Comparison of ENCODE assay signal across 8 mouse cellular contexts in genomic region chr15:84986171-84987019, GRCm38 (mm10). TPM values are rescaled to one million over a fixed set of nuclear protein-coding genes. Genes with fewer than 3 reads are reported as not detected.
A peak's percentile ranks its signal among the peaks of the same experiment; 100 is the strongest.
DNase-seq lines count a peak whose midpoint lies in the region; ATAC-seq and TF ChIP-seq lines count a peak whose summit lies in the region.

No protein-coding gene starts in this region.

- no peaks in the 10 kb centered on the region for H3K4me1 ChIP-seq in embryonic facial prominence, embryonic 11.5 days (ENCODE audit: control insufficient read depth, insufficient read depth, low read length)
- 0 out of 2 replicates have a peak, but pooled peaks cover 3% of the 10 kb centered on the region for H3K4me1 ChIP-seq in intestine, postnatal 0 days (replicated peaks; ENCODE audit: control insufficient read depth, insufficient read depth, low read length)
- H3K4me1 ChIP-seq in neural tube, embryonic 14.5 days (ENCODE audit: control insufficient read depth, insufficient read depth, low read length), result peaks cover 25% of the 10 kb centered on the region

- H3K36me3 ChIP-seq in embryonic facial prominence, embryonic 11.5 days (replicated peaks; ENCODE audit: control insufficient read depth, insufficient read depth, low read depth, low read length), result no peaks in the 10 kb centered on the region
- H3K36me3 ChIP-seq in intestine, postnatal 0 days (ENCODE audit: control insufficient read depth, insufficient read depth), result 0 out of 2 replicates have a peak, but pooled peaks cover 7% of the 10 kb centered on the region
- no peaks in the 10 kb centered on the region for H3K36me3 ChIP-seq in neural tube, embryonic 14.5 days (ENCODE audit: control insufficient read depth, insufficient read depth, low read length)

- peak overlapping the region; percentile 94 for H3K9ac ChIP-seq in embryonic facial prominence, embryonic 11.5 days (replicated peaks; ENCODE audit: low read length)
- H3K9ac ChIP-seq in intestine, postnatal 0 days (ENCODE audit: low read depth, low read length), result peak overlapping the region; percentile 83
- H3K9ac ChIP-seq in neural tube, embryonic 14.5 days (replicated peaks; ENCODE audit: low read depth, low read length), result peak overlapping the region; percentile 97

- H3K27ac ChIP-seq in layer of hippocampus, adult 2 months, result peak overlapping the region; percentile 91
- no peak overlapping the region for H3K27ac ChIP-seq in embryonic facial prominence, embryonic 11.5 days (replicated peaks; ENCODE audit: low read depth, low read length)
- 0 out of 2 replicates have a peak overlapping the region, but pooled peaks have one; percentile 90 for H3K27ac ChIP-seq in intestine, postnatal 0 days (ENCODE audit: low read depth, low read length)
- H3K27ac ChIP-seq in neural tube, embryonic 14.5 days (ENCODE audit: low read depth, low read length), result no peak overlapping the region

- peak overlapping the region; percentile 89 for H3K4me3 ChIP-seq in layer of hippocampus, adult 2 months
- H3K4me3 ChIP-seq in embryonic facial prominence, embryonic 11.5 days (ENCODE audit: low read depth, low read length), result peak overlapping the region; percentile 81
- peak overlapping the region; percentile 78 for H3K4me3 ChIP-seq in intestine, postnatal 0 days (ENCODE audit: low read depth, low read length)
- H3K4me3 ChIP-seq in neural tube, embryonic 14.5 days (ENCODE audit: low read depth, low read length), result peak overlapping the region; percentile 83

- H3K4me2 ChIP-seq in embryonic facial prominence, embryonic 11.5 days (ENCODE audit: low read depth, low read length), result peak overlapping the region; percentile 81
- peak overlapping the region; percentile 85 for H3K4me2 ChIP-seq in intestine, postnatal 0 days (replicated peaks; ENCODE audit: low read depth)
- peak overlapping the region; percentile 84 for H3K4me2 ChIP-seq in neural tube, embryonic 14.5 days (ENCODE audit: low read depth, low read length)

- H3K9me3 ChIP-seq in embryonic facial prominence, embryonic 11.5 days (replicated peaks; ENCODE audit: control insufficient read depth, low read length), result no peaks in the 10 kb centered on the region
- H3K9me3 ChIP-seq in intestine, postnatal 0 days (ENCODE audit: control insufficient read depth), result no peaks in the 10 kb centered on the region
- H3K9me3 ChIP-seq in neural tube, embryonic 14.5 days (ENCODE audit: control insufficient read depth, low read length), result no peaks in the 10 kb centered on the region

- no peaks in the 10 kb centered on the region for H3K27me3 ChIP-seq in embryonic facial prominence, embryonic 11.5 days (ENCODE audit: control insufficient read depth, insufficient read depth, low read length)
- no peaks in the 10 kb centered on the region for H3K27me3 ChIP-seq in intestine, postnatal 0 days (replicated peaks; ENCODE audit: control insufficient read depth, insufficient read depth, low read length)
- H3K27me3 ChIP-seq in neural tube, embryonic 14.5 days (ENCODE audit: control insufficient read depth, insufficient read depth, low read length), result no peaks in the 10 kb centered on the region

- no peak for ATAC-seq in embryonic facial prominence, embryonic 11.5 days (replicated peaks; ENCODE audit: insufficient number of reproducible peaks, low FRiP score, low TSS enrichment, low read depth)
- ATAC-seq in intestine, postnatal 0 days, result no peak
- ATAC-seq in neural tube, embryonic 14.5 days (ENCODE audit: low read depth), result no peak

- no peak for DNase-seq in layer of hippocampus, adult 2 months (ENCODE audit: low spot score in 2 of 2)
- DNase-seq in layer of hippocampus, adult 9-11 months, result no peak
- no peak for DNase-seq in embryonic facial prominence, embryonic 11.5 days (ENCODE audit: low spot score)
- no peak for DNase-seq in frontal cortex, postnatal 36 days (ENCODE audit: low spot score in 2 of 2)
- DNase-seq in adrenal gland, postnatal 36 days, result no peak
- DNase-seq in retina, postnatal 1 day, result no peak

- 69% methylated on average over 4 of the region's 4 CpGs for WGBS in embryonic facial prominence, embryonic 11.5 days
- WGBS in intestine, postnatal 0 days, result 61% methylated on average over 4 of the region's 4 CpGs
- 69% methylated on average over 4 of the region's 4 CpGs for WGBS in neural tube, embryonic 14.5 days

- no peak for TF ChIP-seq CTCF in layer of hippocampus, adult 2 months (conservative IDR thresholded peaks at IDR 0.05)
- no peak for TF ChIP-seq CTCF in intestine, postnatal 0 days (IDR thresholded peaks at IDR 0.05; ENCODE audit: low read depth)

RNA-seq across cellular contexts. Expression of gene 5031439G07Rik, which starts 2.0 kb away (rescaled TPM):
- 10 to 100 TPM; 85.0 to 95.0 TPM for total RNA-seq in layer of hippocampus, adult 2 months (2021)
- 11.6 and 16.8 TPM in 2 replicates for polyA plus RNA-seq in embryonic facial prominence, embryonic 11.5 days (2014; fragmentation: Nextera tagmentation; extraction: Ambion mirVana)
- 14.9 and 15.5 TPM in 2 replicates for polyA plus RNA-seq in intestine, postnatal 0 days (2015; fragmentation: Nextera tagmentation; extraction: Ambion mirVana)
- polyA plus RNA-seq in neural tube, embryonic 14.5 days (2014; fragmentation: Nextera tagmentation; extraction: Ambion mirVana), result 20.9 and 21.8 TPM in 2 replicates
- total RNA-seq in adrenal gland, postnatal 36 days (2021), result 10 to 100 TPM; 33.3 to 34.0 TPM

RNA-seq across cellular contexts. Expression of gene Upk3a, which starts 30.5 kb away (rescaled TPM):
- total RNA-seq in layer of hippocampus, adult 2 months (2021), result not detected
- polyA plus RNA-seq in embryonic facial prominence, embryonic 11.5 days (2014; fragmentation: Nextera tagmentation; extraction: Ambion mirVana), result not detected in 2 replicates
- 2.0 and 2.2 TPM in 2 replicates for polyA plus RNA-seq in intestine, postnatal 0 days (2015; fragmentation: Nextera tagmentation; extraction: Ambion mirVana)
- 0.58 and 0.88 TPM in 2 replicates for polyA plus RNA-seq in neural tube, embryonic 14.5 days (2014; fragmentation: Nextera tagmentation; extraction: Ambion mirVana)
- total RNA-seq in adrenal gland, postnatal 36 days (2021), result not detected

RNA-seq across cellular contexts. Expression of gene Fam118a, which starts 42.4 kb away (rescaled TPM):
- total RNA-seq in layer of hippocampus, adult 2 months (2021), result 10 to 100 TPM; 26.9 to 35.9 TPM
- polyA plus RNA-seq in embryonic facial prominence, embryonic 11.5 days (2014; fragmentation: Nextera tagmentation; extraction: Ambion mirVana), result 26.1 and 26.3 TPM in 2 replicates
- polyA plus RNA-seq in intestine, postnatal 0 days (2015; fragmentation: Nextera tagmentation; extraction: Ambion mirVana), result 23.1 and 25.3 TPM in 2 replicates
- polyA plus RNA-seq in neural tube, embryonic 14.5 days (2014; fragmentation: Nextera tagmentation; extraction: Ambion mirVana), result 27.3 and 30.0 TPM in 2 replicates
- total RNA-seq in adrenal gland, postnatal 36 days (2021), result 10 to 100 TPM in 1 of 2 experiments, 1 to 10 TPM in 1; 5.9 to 11.6 TPM

Comparison
In these comparisons a context has a peak if more than half of its experiments do, and no peak if none do; other contexts are left out.
1. H3K27ac ChIP-seq: peak in layer of hippocampus, adult 2 months (single experiment) and intestine, postnatal 0 days (single experiment); none in embryonic facial prominence, embryonic 11.5 days (single experiment) and neural tube, embryonic 14.5 days (single experiment).
2. Peak in every context shown above with its lines, with median percentiles within 50 percentile points of each other: H3K4me3 ChIP-seq, H3K4me2 ChIP-seq and H3K9ac ChIP-seq.